Comparison of ENCODE assay signal across 9 mouse cellular contexts in genomic region chr6:135854173-135854591, GRCm38 (mm10).
DNase-seq lines count a peak whose midpoint lies in the region; ATAC-seq and TF ChIP-seq lines count a peak whose summit lies in the region.
"Had no signal": no experiment of that assay in that cellular context is flagged by ENCODE, and none has a peak within 500 bp of the region (broad histone marks: within the 10 kb centered on the region; RNA-seq: fewer than 3 reads in every experiment).

No protein-coding gene starts in this region.

- no peak for TF ChIP-seq EP300 in stomach, postnatal 0 days (optimal IDR thresholded peaks at IDR 0.05)

- no peaks in the 10 kb centered on the region for H3K9me3 ChIP-seq in midbrain, embryonic 12.5 days
- no peaks in the 10 kb centered on the region for H3K9me3 ChIP-seq in midbrain, embryonic 10.5 days (replicated peaks)
- no peaks in the 10 kb centered on the region for H3K9me3 ChIP-seq in forebrain, embryonic 15.5 days
- no peaks in the 10 kb centered on the region for H3K9me3 ChIP-seq in kidney, embryonic 15.5 days (replicated peaks)
- no peaks in the 10 kb centered on the region for H3K9me3 ChIP-seq in stomach, postnatal 0 days (ENCODE audit: control insufficient read depth, low read length)

- no peaks in the 10 kb centered on the region for H3K27me3 ChIP-seq in midbrain, embryonic 12.5 days
- H3K27me3 ChIP-seq in midbrain, embryonic 10.5 days (ENCODE audit: low read depth, poor library complexity, severe bottlenecking): no peaks in the 10 kb centered on the region
- no peaks in the 10 kb centered on the region for H3K27me3 ChIP-seq in forebrain, embryonic 15.5 days
- H3K27me3 ChIP-seq in kidney, embryonic 15.5 days: no peaks in the 10 kb centered on the region
- no peaks in the 10 kb centered on the region for H3K27me3 ChIP-seq in stomach, postnatal 0 days (ENCODE audit: control insufficient read depth, insufficient read depth, low read length)
- H3K27me3 ChIP-seq in cerebellum, adult 2 months (ENCODE audit: control insufficient read depth, insufficient read depth, low read length): no peaks in the 10 kb centered on the region
- H3K27me3 ChIP-seq: liver, embryonic 13.5 days had no signal

- TF ChIP-seq CTCF in olfactory bulb, adult 2 months (IDR thresholded peaks at IDR 0.05; ENCODE audit: insufficient read depth, low read depth, low read length): no peak
- TF ChIP-seq CTCF in stomach, postnatal 0 days (IDR thresholded peaks at IDR 0.05; ENCODE audit: low read depth): no peak
- no peak for TF ChIP-seq CTCF in cerebellum, adult 2 months (IDR thresholded peaks at IDR 0.05; ENCODE audit: borderline replicate concordance, insufficient read depth, low read depth, low read length)

- peak; percentile 76; the same call in 1 of the 2 replicates for ATAC-seq in midbrain, embryonic 12.5 days (ENCODE audit: low FRiP score, low read depth)
- ATAC-seq in forebrain, embryonic 15.5 days (replicated peaks): peak; percentile 62
- ATAC-seq in kidney, embryonic 15.5 days (replicated peaks; ENCODE audit: low FRiP score): peak; percentile 91
- ATAC-seq in stomach, postnatal 0 days (ENCODE audit: low FRiP score, low TSS enrichment): no peak

- H3K36me3 ChIP-seq in midbrain, embryonic 12.5 days: no peaks in the 10 kb centered on the region
- H3K36me3 ChIP-seq in midbrain, embryonic 10.5 days: no peaks in the 10 kb centered on the region
- no peaks in the 10 kb centered on the region for H3K36me3 ChIP-seq in forebrain, embryonic 15.5 days
- H3K36me3 ChIP-seq in kidney, embryonic 15.5 days: no peaks in the 10 kb centered on the region
- H3K36me3 ChIP-seq in stomach, postnatal 0 days (ENCODE audit: control insufficient read depth, insufficient read depth, low read length): no peaks in the 10 kb centered on the region
- H3K36me3 ChIP-seq: liver, embryonic 13.5 days had no signal

- peaks cover 6% of the 10 kb centered on the region for H3K4me1 ChIP-seq in midbrain, embryonic 12.5 days
- peaks cover 10% of the 10 kb centered on the region for H3K4me1 ChIP-seq in midbrain, embryonic 10.5 days
- H3K4me1 ChIP-seq in forebrain, embryonic 15.5 days: peaks cover 26% of the 10 kb centered on the region
- peaks cover 10% of the 10 kb centered on the region; the same call in 1 of the 2 replicates for H3K4me1 ChIP-seq in kidney, embryonic 15.5 days
- peaks cover 13% of the 10 kb centered on the region; the same call in 1 of the 2 replicates for H3K4me1 ChIP-seq in olfactory bulb, adult 2 months (ENCODE audit: control insufficient read depth, insufficient read depth, low read length)
- no peaks in the 10 kb centered on the region for H3K4me1 ChIP-seq in stomach, postnatal 0 days (replicated peaks; ENCODE audit: control insufficient read depth, insufficient read depth)
- H3K4me1 ChIP-seq in cerebellum, adult 2 months (ENCODE audit: control insufficient read depth, insufficient read depth, low read length): no peaks in the 10 kb centered on the region
- H3K4me1 ChIP-seq: liver, embryonic 13.5 days had no signal

- WGBS in midbrain, embryonic 12.5 days: 45% methylated on average over 8 of the region's 8 CpGs
- 75% methylated on average over 8 of the region's 8 CpGs for WGBS in midbrain, embryonic 10.5 days
- 48% methylated on average over 8 of the region's 8 CpGs for WGBS in forebrain, embryonic 15.5 days
- 51% methylated on average over 8 of the region's 8 CpGs for WGBS in kidney, embryonic 15.5 days
- 21% methylated on average over 8 of the region's 8 CpGs for WGBS in olfactory bulb, adult 2 months
- 67% methylated on average over 8 of the region's 8 CpGs for WGBS in stomach, postnatal 0 days
- 27% methylated on average over 8 of the region's 8 CpGs for WGBS in cerebellum, adult 2 months

- DNase-seq in midbrain, embryonic 10.5 days (ENCODE audit: low spot score): no peak
- DNase-seq in stomach, postnatal 0 days (ENCODE audit: low spot score): no peak
- no peak for DNase-seq in cerebellum, adult 2 months
- DNase-seq: cerebellum, postnatal 10 days; liver, embryonic 13.5 days had no signal

- H3K27ac ChIP-seq in midbrain, embryonic 12.5 days (replicated peaks): no peak overlapping the region
- no peak overlapping the region for H3K27ac ChIP-seq in midbrain, embryonic 10.5 days (replicated peaks)
- H3K27ac ChIP-seq in forebrain, embryonic 15.5 days (replicated peaks): peak overlapping the region; percentile 28; the same call in 1 of the 2 replicates
- 0 out of 2 replicates have a peak overlapping the region, but pooled peaks have one; percentile 7 for H3K27ac ChIP-seq in kidney, embryonic 15.5 days
- peak overlapping the region; percentile 68; the same call in 1 of the 2 replicates for H3K27ac ChIP-seq in olfactory bulb, adult 2 months (ENCODE audit: insufficient read depth, low read depth, low read length)
- no peak overlapping the region for H3K27ac ChIP-seq in stomach, postnatal 0 days (replicated peaks)
- no peak overlapping the region for H3K27ac ChIP-seq in cerebellum, adult 2 months (ENCODE audit: insufficient read depth, low read length)
- H3K27ac ChIP-seq: liver, embryonic 13.5 days had no signal

- no peak overlapping the region for H3K4me3 ChIP-seq in midbrain, embryonic 12.5 days
- no peak overlapping the region for H3K4me3 ChIP-seq in midbrain, embryonic 10.5 days
- no peak overlapping the region for H3K4me3 ChIP-seq in forebrain, embryonic 15.5 days
- H3K4me3 ChIP-seq in kidney, embryonic 15.5 days (replicated peaks): no peak overlapping the region
- no peak overlapping the region for H3K4me3 ChIP-seq in olfactory bulb, adult 2 months (ENCODE audit: insufficient read depth, low read depth, low read length)
- H3K4me3 ChIP-seq in stomach, postnatal 0 days (ENCODE audit: low read depth, low read length): no peak overlapping the region
- no peak overlapping the region for H3K4me3 ChIP-seq in cerebellum, adult 2 months (replicated peaks; ENCODE audit: insufficient read depth, low read depth, low read length)
- H3K4me3 ChIP-seq: liver, embryonic 13.5 days had no signal

- H3K9ac ChIP-seq in midbrain, embryonic 12.5 days (replicated peaks): no peak overlapping the region
- H3K9ac ChIP-seq in forebrain, embryonic 15.5 days (replicated peaks): no peak overlapping the region
- no peak overlapping the region for H3K9ac ChIP-seq in kidney, embryonic 15.5 days
- H3K9ac ChIP-seq in stomach, postnatal 0 days (ENCODE audit: low read length): no peak overlapping the region
- H3K9ac ChIP-seq: liver, embryonic 13.5 days had no signal

- no peak for TF ChIP-seq POLR2A in olfactory bulb, adult 2 months (IDR thresholded peaks at IDR 0.05; ENCODE audit: insufficient read depth, low read depth, low read length)
- TF ChIP-seq POLR2A in cerebellum, adult 2 months (IDR thresholded peaks at IDR 0.05; ENCODE audit: borderline replicate concordance, insufficient read depth, low read length): no peak

- H3K4me2 ChIP-seq in midbrain, embryonic 12.5 days (replicated peaks): no peak overlapping the region
- no peak overlapping the region for H3K4me2 ChIP-seq in forebrain, embryonic 15.5 days (replicated peaks)
- H3K4me2 ChIP-seq in kidney, embryonic 15.5 days: peak overlapping the region; percentile 14
- H3K4me2 ChIP-seq in stomach, postnatal 0 days (replicated peaks; ENCODE audit: low read depth): no peak overlapping the region
- H3K4me2 ChIP-seq: liver, embryonic 13.5 days had no signal

Comparison
In these comparisons a context has a peak if more than half of its experiments do, and no peak if none do; other contexts are left out.
1. H3K27ac ChIP-seq: peak in forebrain, embryonic 15.5 days (single experiment), kidney, embryonic 15.5 days (single experiment) and olfactory bulb, adult 2 months (single experiment); none in midbrain, embryonic 12.5 days (single experiment), midbrain, embryonic 10.5 days (single experiment), stomach, postnatal 0 days (single experiment) and cerebellum, adult 2 months (single experiment).